Mouse (Mus musculus) heart, postnatal 36 days (tissue): Measurements from ENCODE around the gene Olfr539. TPM values are rescaled to one million over a fixed set of nuclear protein-coding genes. Genes with fewer than 3 reads are reported as not detected.
"Not testable (repeated sequence)": the region's sequence is repeated elsewhere in the genome, so short reads cannot be mapped to it uniquely, and the experiment has no call there.

Experiments used
- DNase-seq, 2 experiments: peaks; one replicate each; pipeline ENCODE4 v3.0.0; 2021 to 2022
- intact Hi-C: fragments of 180-260 bp; cut with DNase I; formaldehyde crosslinking; loops from one replicate; pipeline ENCODE4 v1.15.1; 2025
- total RNA-seq, 2 experiments: library from RNA; stranded (reverse); gene quantifications; 2 replicates each; pipeline ENCODE4 v1.2.3; 2021

The Olfr539 gene
- total RNA-seq, result not detected

- no peak for DNase-seq
- intact Hi-C loops, result no loop called here
Measured at GRCm38 (mm10) chr7:140659630-140660029, at the start of gene Olfr539. Gene Olfr539, plus strand, starts transcription at chr7:140659930.

- DNase-seq, intact Hi-C loops: not testable (repeated sequence)
Measured at GRCm38 (mm10) chr7:140628670-140629069, 31.1 kb upstream of the Olfr539 start, which contains the start of gene Olfr61. Gene Olfr61, plus strand, starts transcription at chr7:140628970.

- DNase-seq, result no peak
- intact Hi-C loops, result no loop called here
Measured at GRCm38 (mm10) chr7:140630559-140630958, 29.2 kb upstream of the Olfr539 start.

GRCm38 (mm10) chr7:140646152-140646551 is 13.6 kb upstream of the Olfr539 start, which contains the start of gene Olfr53:
Gene Olfr53, plus strand, starts transcription at chr7:140646452.
- DNase-seq, result no peak
- intact Hi-C loops, result no loop called here

GRCm38 (mm10) chr7:140670693-140671092 is 11.0 kb downstream of the Olfr539 start:
- intact Hi-C loops, DNase-seq: not testable (repeated sequence)

- intact Hi-C loops, result no loop called here
- DNase-seq, result no peak
Measured at GRCm38 (mm10) chr7:140675863-140676262, 16.1 kb downstream of the Olfr539 start.

- DNase-seq, intact Hi-C loops: not testable (repeated sequence)
Measured at GRCm38 (mm10) chr7:140679591-140679990, 19.9 kb downstream of the Olfr539 start.

GRCm38 (mm10) chr7:140681651-140682050 is 21.9 kb downstream of the Olfr539 start, which contains the start of gene Olfr45:
Gene Olfr45, plus strand, starts transcription at chr7:140681951.
- no peak for DNase-seq
- intact Hi-C loops, result loop anchor here (2.0 kb wide), 1 partner anchor 31 kb away; no protein-coding TSS in a partner anchor

GRCm38 (mm10) chr7:140696967-140697366 is 37.2 kb downstream of the Olfr539 start, which contains the start of gene Olfr541:
Gene Olfr541, plus strand, starts transcription at chr7:140697267.
- DNase-seq, result no peak
- intact Hi-C loops, result no loop called here

GRCm38 (mm10) chr7:140706348-140706747 is 46.6 kb downstream of the Olfr539 start:
- intact Hi-C loops, result no loop called here
- DNase-seq, result no peak

- intact Hi-C loops, result no loop called here
- DNase-seq, result no peak
Measured at GRCm38 (mm10) chr7:140707536-140708284, 48.0 kb downstream of the Olfr539 start.

- no peak for DNase-seq
- intact Hi-C loops, result no loop called here
Measured at GRCm38 (mm10) chr7:140717155-140718055, 57.7 kb downstream of the Olfr539 start.

GRCm38 (mm10) chr7:140721095-140721494 is 61.4 kb downstream of the Olfr539 start:
- no peak for DNase-seq
- intact Hi-C loops, result no loop called here

- intact Hi-C loops, result no loop called here
- DNase-seq, result no peak
Measured at GRCm38 (mm10) chr7:140725558-140725957, 65.8 kb downstream of the Olfr539 start.

Other genes starting within 250 kb of the Olfr539 start
- gene Olfr532, start 238.3 kb upstream of the Olfr539 start, total RNA-seq, result not detected
- gene Olfr533, start 196.6 kb upstream of the Olfr539 start, total RNA-seq, result not detected
- gene Olfr535, start 175.7 kb upstream of the Olfr539 start, total RNA-seq, result not detected
- gene Olfr536, start 152.5 kb upstream of the Olfr539 start, total RNA-seq, result not detected
- gene Olfr538, start 92.0 kb upstream of the Olfr539 start, total RNA-seq, result not detected
- not detected for gene Olfr46, start 58.7 kb upstream of the Olfr539 start, total RNA-seq
- gene Olfr61, start 31.0 kb upstream of the Olfr539 start, total RNA-seq, result not detected
- not detected for gene Olfr53, start 13.5 kb upstream of the Olfr539 start, total RNA-seq
- gene Olfr45, start 22.0 kb downstream of the Olfr539 start, total RNA-seq, result not detected
- not detected for gene Olfr541, start 37.3 kb downstream of the Olfr539 start, total RNA-seq
- 10 to 100 TPM in 1 of 2 experiments, 1 to 10 TPM in 1; 4.3 to 13.2 TPM for gene Cyp2e1, start 103.8 kb downstream of the Olfr539 start, total RNA-seq
- not detected for gene Syce1, start 127.9 kb downstream of the Olfr539 start, total RNA-seq
- gene Zfp941, start 162.2 kb downstream of the Olfr539 start, total RNA-seq, result under 1 TPM; 0.19 to 0.35 TPM
- 1 to 10 TPM in 1 of 2 experiments, under 1 TPM in 1; 0.44 to 1.2 TPM for gene Urah, start 175.1 kb downstream of the Olfr539 start, total RNA-seq
- 10 to 100 TPM; 23.9 to 24.8 TPM for gene Scgb1c1, start 185.6 kb downstream of the Olfr539 start, total RNA-seq
- not detected for gene Odf3, start 187.9 kb downstream of the Olfr539 start, total RNA-seq
- gene Gm45785, start 196.4 kb downstream of the Olfr539 start, total RNA-seq, result not detected
- 10 to 100 TPM; 19.8 to 22.4 TPM for gene Ric8a, start 197.0 kb downstream of the Olfr539 start, total RNA-seq
- 10 to 100 TPM; 10.3 to 11.0 TPM for gene Bet1l, start 197.6 kb downstream of the Olfr539 start, total RNA-seq
- 10 to 100 TPM; 85.8 to 92.3 TPM for gene Psmd13, start 222.0 kb downstream of the Olfr539 start, total RNA-seq
- 10 to 100 TPM; 62.1 to 71.1 TPM for gene Sirt3, start 222.4 kb downstream of the Olfr539 start, total RNA-seq
- gene Cox8b, start 240.5 kb downstream of the Olfr539 start, total RNA-seq, result 1,000 to 10,000 TPM; 2,774 to 2,839 TPM